In genomic region chr5:118812947-118813401, GRCm38 (mm10) we compare ENCODE assay signal across 12 mouse cellular contexts.
A peak's percentile ranks its signal among the peaks of the same experiment; 100 is the strongest.
DNase-seq lines count a peak whose midpoint lies in the region; ATAC-seq and TF ChIP-seq lines count a peak whose summit lies in the region.
"Had no signal": no experiment of that assay in that cellular context is flagged by ENCODE, and none has a peak within 500 bp of the region (broad histone marks: within the 10 kb centered on the region; RNA-seq: fewer than 3 reads in every experiment).

No protein-coding gene starts in this region.

- H3K9ac ChIP-seq in heart, embryonic 11.5 days (ENCODE audit: low read depth, low read length) = no peak overlapping the region
- H3K9ac ChIP-seq in liver, embryonic 11.5 days (ENCODE audit: low read depth, low read length) = no peak overlapping the region

- no peak overlapping the region for H3K27ac ChIP-seq in heart, embryonic 11.5 days (ENCODE audit: low read depth, low read length)
- H3K27ac ChIP-seq in heart, embryonic 10.5 days = peak overlapping the region; percentile 29; the same call in 1 of the 2 replicates
- H3K27ac ChIP-seq in testis, adult 2 months (ENCODE audit: control insufficient read depth, insufficient read depth, low read depth, low read length) = no peak overlapping the region
- no peak overlapping the region for H3K27ac ChIP-seq in liver, embryonic 11.5 days (ENCODE audit: low read depth, low read length)
- H3K27ac ChIP-seq: midbrain, embryonic 10.5 days had no signal

- no peak overlapping the region for H3K4me2 ChIP-seq in heart, embryonic 11.5 days
- H3K4me2 ChIP-seq in liver, embryonic 11.5 days = no peak overlapping the region

- WGBS in heart, embryonic 11.5 days (ENCODE audit: insufficient replicate concordance) = 36% methylated on average over 7 of the region's 7 CpGs
- WGBS in heart, embryonic 10.5 days = 38% methylated on average over 7 of the region's 7 CpGs
- 51% methylated on average over 7 of the region's 7 CpGs for WGBS in liver, embryonic 11.5 days

- no peak for TF ChIP-seq POLR2A in testis, adult 2 months (IDR thresholded peaks at IDR 0.05; ENCODE audit: control insufficient read depth, low read depth, low read length)

- no peaks in the 10 kb centered on the region for H3K36me3 ChIP-seq in heart, embryonic 11.5 days (ENCODE audit: control insufficient read depth, insufficient read depth, low read length)
- no peaks in the 10 kb centered on the region for H3K36me3 ChIP-seq in heart, embryonic 10.5 days
- no peaks in the 10 kb centered on the region for H3K36me3 ChIP-seq in testis, adult 2 months (ENCODE audit: control insufficient read depth, insufficient read depth, low read length)
- H3K36me3 ChIP-seq in liver, embryonic 11.5 days (ENCODE audit: control insufficient read depth, insufficient read depth, low read length) = no peaks in the 10 kb centered on the region
- H3K36me3 ChIP-seq: midbrain, embryonic 10.5 days had no signal

- H3K4me3 ChIP-seq in heart, embryonic 11.5 days (ENCODE audit: low read depth, low read length) = no peak overlapping the region
- no peak overlapping the region for H3K4me3 ChIP-seq in heart, embryonic 10.5 days
- peak overlapping the region; percentile 53 for H3K4me3 ChIP-seq in testis, adult 2 months (ENCODE audit: control insufficient read depth, low read depth, low read length)
- no peak overlapping the region for H3K4me3 ChIP-seq in liver, embryonic 11.5 days (ENCODE audit: low read depth, low read length)
- H3K4me3 ChIP-seq: erythroblast, embryonic 14.5 days; midbrain, embryonic 10.5 days had no signal

- DNase-seq in heart, adult 11 months = peak; percentile 93
- DNase-seq in fibroblast of lung, adult 2 months (ENCODE audit: low read depth) = peak; percentile 72
- DNase-seq in heart, embryonic 10.5 days (ENCODE audit: low spot score) = no peak
- DNase-seq in kidney, adult 18-20 months = no peak
- DNase-seq in liver, embryonic 11.5 days (ENCODE audit: low spot score) = no peak
- DNase-seq: kidney, postnatal 4 days had no signal

- no peak for ATAC-seq in heart, embryonic 11.5 days (replicated peaks; ENCODE audit: insufficient number of reproducible peaks, low FRiP score, low TSS enrichment)
- ATAC-seq in liver, embryonic 11.5 days (replicated peaks; ENCODE audit: low FRiP score) = no peak
- ATAC-seq: activated CD4-positive, CD25-positive, alpha-beta regulatory T cell, adult 4 months; intestine, embryonic 16.5 days had no signal

- H3K9me3 ChIP-seq in heart, embryonic 11.5 days (replicated peaks; ENCODE audit: control insufficient read depth, low read length) = no peaks in the 10 kb centered on the region
- H3K9me3 ChIP-seq in heart, embryonic 10.5 days = no peaks in the 10 kb centered on the region
- H3K9me3 ChIP-seq in liver, embryonic 11.5 days (ENCODE audit: control insufficient read depth, low read length) = no peaks in the 10 kb centered on the region
- H3K9me3 ChIP-seq: midbrain, embryonic 10.5 days had no signal

- H3K27me3 ChIP-seq in heart, embryonic 11.5 days (ENCODE audit: control insufficient read depth, insufficient read depth, low read length) = peaks cover 4% of the 10 kb centered on the region; the same call in 1 of the 2 replicates
- 0 out of 2 replicates have a peak, but pooled peaks cover 10% of the 10 kb centered on the region for H3K27me3 ChIP-seq in heart, embryonic 10.5 days (ENCODE audit: insufficient read depth, poor library complexity, severe bottlenecking)
- no peaks in the 10 kb centered on the region for H3K27me3 ChIP-seq in testis, adult 2 months (ENCODE audit: control insufficient read depth, insufficient read depth, low read length)
- H3K27me3 ChIP-seq in liver, embryonic 11.5 days (replicated peaks; ENCODE audit: control insufficient read depth, insufficient read depth, low read length) = no peaks in the 10 kb centered on the region

- TF ChIP-seq CTCF in testis, adult 2 months (IDR thresholded peaks at IDR 0.05; ENCODE audit: control insufficient read depth, insufficient read depth, insufficient replicate concordance, low read depth, low read length) = no peak

- peaks cover 12% of the 10 kb centered on the region for H3K4me1 ChIP-seq in heart, embryonic 11.5 days (ENCODE audit: control insufficient read depth, insufficient read depth, low read length)
- H3K4me1 ChIP-seq in heart, embryonic 10.5 days = peaks cover 26% of the 10 kb centered on the region
- peaks cover 3% of the 10 kb centered on the region; the same call in 1 of the 2 replicates for H3K4me1 ChIP-seq in testis, adult 2 months (ENCODE audit: control insufficient read depth, insufficient read depth, low read length)
- H3K4me1 ChIP-seq in liver, embryonic 11.5 days (replicated peaks; ENCODE audit: control insufficient read depth, insufficient read depth, low read length) = no peaks in the 10 kb centered on the region

Comparison
In these comparisons a context has a peak if more than half of its experiments do, and no peak if none do; other contexts are left out.
1. DNase-seq: peak in heart, adult 11 months (single experiment) and fibroblast of lung, adult 2 months (single experiment); none in heart, embryonic 10.5 days (single experiment), kidney, adult 18-20 months (single experiment) and liver, embryonic 11.5 days (single experiment).